Mouse (Mus musculus) E14TG2a.4 (cell line): ENCODE data around the gene Fxyd7.

Source experiments
- CTCF ChIP-seq: conservative IDR thresholded peaks from 2 replicates; pipeline ENCODE4 v1.5.1; 2014; ENCODE audit warnings: low read length
- NANOG ChIP-seq: IDR thresholded peaks from 2 replicates; pipeline ENCODE4 v1.6.1; 2014; ENCODE audit warnings: borderline replicate concordance, low read length, mixed read lengths

DNA sequence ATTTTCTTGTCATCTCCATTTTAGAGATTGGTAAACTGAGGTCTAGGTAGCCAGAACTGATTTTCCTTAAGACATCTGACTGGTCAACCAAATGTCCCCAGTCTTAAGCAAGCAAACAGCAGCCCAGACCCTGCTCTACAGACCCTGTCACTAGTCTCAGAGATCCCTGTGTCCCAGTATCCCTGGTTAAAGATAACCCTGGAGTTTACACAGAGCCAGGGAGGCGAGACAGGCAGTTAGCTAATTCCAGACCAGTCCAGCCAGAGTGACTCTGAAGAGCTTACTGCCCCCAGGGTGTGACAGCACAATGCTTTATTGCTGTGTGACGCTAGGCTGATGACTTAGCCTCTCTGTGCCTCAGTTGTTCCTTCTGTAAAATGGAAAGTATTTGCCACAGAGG, 5.8 kb upstream of the Fxyd7 start, which contains the start of gene Fxyd1:
- TF ChIP-seq NANOG = no peak
- TF ChIP-seq CTCF = no peak
